19 mouse cellular contexts compared by ENCODE assay signal in genomic region chr4:155420137-155420536, GRCm38 (mm10). TPM values are rescaled to one million over a fixed set of nuclear protein-coding genes. Genes with fewer than 3 reads are reported as not detected.
A peak's percentile ranks its signal among the peaks of the same experiment; 100 is the strongest.
DNase-seq lines count a peak whose midpoint lies in the region.
"Had no signal": no experiment of that assay in that cellular context is flagged by ENCODE, and none has a peak within 500 bp of the region (broad histone marks: within the 10 kb centered on the region; RNA-seq: fewer than 3 reads in every experiment).

No protein-coding gene starts in this region.

- peaks cover 38% of the 10 kb centered on the region for H3K36me3 ChIP-seq in forebrain, embryonic 10.5 days (replicated peaks)
- H3K36me3 ChIP-seq: embryonic facial prominence, embryonic 12.5 days; forebrain, embryonic 12.5 days; heart, embryonic 10.5 days had no signal

- no peaks in the 10 kb centered on the region for H3K9me3 ChIP-seq in forebrain, embryonic 10.5 days
- H3K9me3 ChIP-seq: embryonic facial prominence, embryonic 12.5 days; forebrain, embryonic 12.5 days; heart, embryonic 10.5 days; hindbrain, embryonic 12.5 days had no signal

- H3K27me3 ChIP-seq in forebrain, embryonic 10.5 days (ENCODE audit: poor library complexity, severe bottlenecking): no peaks in the 10 kb centered on the region
- H3K27me3 ChIP-seq: embryonic facial prominence, embryonic 12.5 days; forebrain, embryonic 12.5 days; hindbrain, embryonic 12.5 days had no signal

- no peak overlapping the region for H3K27ac ChIP-seq in forebrain, embryonic 10.5 days
- H3K27ac ChIP-seq: embryonic facial prominence, embryonic 12.5 days; forebrain, embryonic 12.5 days; heart, embryonic 10.5 days; hindbrain, embryonic 12.5 days had no signal

- DNase-seq in brain, adult 2 months (ENCODE audit: low read depth, low spot score): peak; percentile 91
- DNase-seq in cerebellum, adult 11-12 months: peak; percentile 84
- peak; percentile 89 for DNase-seq in cerebellum, adult 9-10 months
- peak; percentile 80 to 85 for DNase-seq in cerebellum, postnatal 25 days
- no peak for DNase-seq in thymus, postnatal 4 days
- no peak for DNase-seq in layer of hippocampus, adult 9-10 months (ENCODE audit: low spot score)
- no peak for DNase-seq in urinary bladder, postnatal 10 days (ENCODE audit: low spot score)
- DNase-seq in forebrain, embryonic 10.5 days (ENCODE audit: extremely low spot score, low spot score): no peak
- DNase-seq: adrenal gland, adult 8-10 months; adrenal gland, postnatal 36 days; forebrain, postnatal 0 days; heart, adult 18-20 months; heart, postnatal 4 days had no signal

- WGBS in forebrain, embryonic 10.5 days: 94% methylated on average over 3 of the region's 3 CpGs

- no peaks in the 10 kb centered on the region for H3K4me1 ChIP-seq in forebrain, embryonic 10.5 days
- H3K4me1 ChIP-seq: embryonic facial prominence, embryonic 12.5 days; forebrain, embryonic 12.5 days; heart, embryonic 10.5 days; hindbrain, embryonic 12.5 days had no signal

- H3K4me3 ChIP-seq in forebrain, embryonic 10.5 days: no peak overlapping the region
- H3K4me3 ChIP-seq: embryonic facial prominence, embryonic 12.5 days; forebrain, embryonic 12.5 days; heart, embryonic 10.5 days; hindbrain, embryonic 12.5 days had no signal

RNA-seq across cellular contexts. Expression of gene Cfap74, which starts 11.1 kb away (rescaled TPM):
- polyA plus RNA-seq in forebrain, embryonic 10.5 days (2016; fragmentation: Nextera tagmentation; extraction: Ambion mirVana): 10.7 and 10.8 TPM in 2 replicates

RNA-seq across cellular contexts. Expression of gene Gabrd, which starts 22.2 kb away (rescaled TPM):
- not detected in 2 replicates for polyA plus RNA-seq in forebrain, embryonic 10.5 days (2016; fragmentation: Nextera tagmentation; extraction: Ambion mirVana)
- polyA plus RNA-seq: embryonic facial prominence, embryonic 12.5 days; forebrain, embryonic 12.5 days; heart, embryonic 10.5 days; heart, embryonic 14.5 days; hindbrain, embryonic 12.5 days had no signal

RNA-seq across cellular contexts. Expression of gene Tmem52, which starts 48.8 kb away (rescaled TPM):
- not detected in 2 replicates for polyA plus RNA-seq in forebrain, embryonic 10.5 days (2016; fragmentation: Nextera tagmentation; extraction: Ambion mirVana)
- polyA plus RNA-seq: embryonic facial prominence, embryonic 12.5 days; forebrain, embryonic 12.5 days; heart, embryonic 10.5 days; heart, embryonic 14.5 days; hindbrain, embryonic 12.5 days; inflammation-experienced regulatory T-cells, adult 6 months had no signal

RNA-seq across cellular contexts. Expression of gene Prkcz, which starts 59.0 kb away (rescaled TPM):
- 15.5 and 16.8 TPM in 2 replicates for polyA plus RNA-seq in forebrain, embryonic 10.5 days (2016; fragmentation: Nextera tagmentation; extraction: Ambion mirVana)

Comparison
In these comparisons a context has a peak if more than half of its experiments do, and no peak if none do; other contexts are left out.
1. DNase-seq: peak in brain, adult 2 months (single experiment), cerebellum, adult 11-12 months (single experiment), cerebellum, adult 9-10 months (single experiment) and cerebellum, postnatal 25 days (2 of 2); none in thymus, postnatal 4 days (single experiment), layer of hippocampus, adult 9-10 months (single experiment), urinary bladder, postnatal 10 days (single experiment) and forebrain, embryonic 10.5 days (single experiment).